Mouse (Mus musculus) neural tube, embryonic 14.5 days (tissue): ENCODE measurements around the gene Lrrc8c. TPM values are rescaled to one million over a fixed set of nuclear protein-coding genes. Genes with fewer than 3 reads are reported as not detected.

ENCODE experiments used
- ATAC-seq: fragments of 200-750 bp; cut with Nextera tagmentation; 2 replicates; pipeline ENCODE4 v1.8.0; 2017; ENCODE audit warnings: low read depth, mild to moderate bottlenecking, moderate TSS enrichment, moderate library complexity
- H3K27ac ChIP-seq: fragments of 300-500 bp; sonication (generic); 2 replicates; pipeline ENCODE4 v1.5.1; 2014; ENCODE audit warnings: low read depth, mild to moderate bottlenecking, control low read depth, low read length, moderate library complexity, mixed read lengths
- H3K27me3 ChIP-seq: fragments of 300-500 bp; sonication (generic); 2 replicates; pipeline ENCODE4 v1.6.1; 2014; ENCODE audit warnings: low read length; ENCODE audit not compliant: control insufficient read depth, insufficient read depth
- H3K36me3 ChIP-seq: fragments of 300-500 bp; sonication (generic); 2 replicates; pipeline ENCODE4 v1.6.1; 2014; ENCODE audit warnings: low read length, mixed read lengths; ENCODE audit not compliant: control insufficient read depth, insufficient read depth
- H3K4me1 ChIP-seq: fragments of 300-500 bp; sonication (generic); 2 replicates; pipeline ENCODE4 v1.6.1; 2014; ENCODE audit warnings: low read length; ENCODE audit not compliant: control insufficient read depth, insufficient read depth
- H3K4me2 ChIP-seq: fragments of 300-500 bp; sonication (generic); 2 replicates; pipeline ENCODE4 v1.6.1; 2014; ENCODE audit warnings: mild to moderate bottlenecking, low read depth, low read length, control low read depth
- H3K4me3 ChIP-seq: fragments of 300-500 bp; sonication (generic); 2 replicates; pipeline ENCODE4 v1.5.1; 2014; ENCODE audit warnings: low read depth, low read length, control low read depth, mixed read lengths
- H3K9ac ChIP-seq: fragments of 300-500 bp; sonication (generic); replicated peaks from 2 replicates; pipeline ENCODE4 v1.6.1; 2014; ENCODE audit warnings: low read depth, mild to moderate bottlenecking, control low read depth, low read length, mixed read lengths
- H3K9me3 ChIP-seq: fragments of 300-500 bp; sonication (generic); 2 replicates; pipeline ENCODE4 v1.6.1; 2016; ENCODE audit warnings: low read length; ENCODE audit not compliant: control insufficient read depth
- WGBS: fragments of 180-500 bp; shearing (Covaris S2); extraction: QIAGEN DNeasy Blood & Tissue Kit; methylation state at CpG from one replicate; pipeline ENCODE4 v1.1.7; 2014; 5-methylcytosine and 5-hydroxymethylcytosine counted together
- polyA plus RNA-seq: library from polyadenylated mRNA; unstranded; fragments of >200 nt; fragmentation: Nextera tagmentation; extraction: Ambion mirVana; gene quantifications from 2 replicates; pipeline ENCODE4 v1.2.1, GENCODE M21; 2014

The Lrrc8c gene
- polyA plus RNA-seq, 1 experiment from 2014 or later = 14.2 TPM

GRCm38 (mm10) chr5:105574835-105575234 lies 55.6 kb downstream of the Lrrc8c start:
- H3K27me3 ChIP-seq = no peaks in the 10 kb centered on the region
- no peaks in the 10 kb centered on the region for H3K4me1 ChIP-seq
- no peak overlapping the region for H3K4me2 ChIP-seq
- H3K36me3 ChIP-seq = no peaks in the 10 kb centered on the region
- no peak overlapping the region for H3K4me3 ChIP-seq
- H3K27ac ChIP-seq = no peak overlapping the region
- ATAC-seq = no peak
- WGBS = 91% methylated on average over 5 of the region's 5 CpGs
- H3K9me3 ChIP-seq = no peaks in the 10 kb centered on the region
- H3K9ac ChIP-seq = no peak overlapping the region

- Histone ChIP-seq H3K9ac (no peak overlapping the region), H3K9me3 (no peaks in the 10 kb centered on the region), H3K36me3 (no peaks in the 10 kb centered on the region), H3K27me3 (no peaks in the 10 kb centered on the region), H3K27ac (no peak overlapping the region), H3K4me1 (no peaks in the 10 kb centered on the region), H3K4me2 (no peak overlapping the region), H3K4me3 (no peak overlapping the region)
- ATAC-seq = no peak
- 78% methylated on average over 6 of the region's 6 CpGs for WGBS
Observed at GRCm38 (mm10) chr5:105575839-105576238, 56.7 kb downstream of the Lrrc8c start.

GRCm38 (mm10) chr5:105580909-105581308 lies 61.7 kb downstream of the Lrrc8c start:
- Histone ChIP-seq H3K4me1 (no peaks in the 10 kb centered on the region), H3K27ac (no peak overlapping the region), H3K9ac (no peak overlapping the region), H3K9me3 (no peaks in the 10 kb centered on the region), H3K27me3 (no peaks in the 10 kb centered on the region), H3K36me3 (no peaks in the 10 kb centered on the region), H3K4me3 (no peak overlapping the region), H3K4me2 (no peak overlapping the region)
- 85% methylated on average over 10 of the region's 10 CpGs for WGBS
- no peak for ATAC-seq

- Histone ChIP-seq H3K27me3 (no peaks in the 10 kb centered on the region), H3K9me3 (no peaks in the 10 kb centered on the region), H3K9ac (no peak overlapping the region), H3K4me1 (no peaks in the 10 kb centered on the region), H3K36me3 (no peaks in the 10 kb centered on the region), H3K4me3 (no peak overlapping the region), H3K27ac (peak overlapping the region; percentile 23; the same call in 1 of the 2 replicates), H3K4me2 (no peak overlapping the region)
- ATAC-seq = no peak
- WGBS = 65% methylated on average over 4 of the region's 4 CpGs
Observed at GRCm38 (mm10) chr5:105585929-105586328, 66.7 kb downstream of the Lrrc8c start.

GRCm38 (mm10) chr5:105586655-105587054 lies 67.5 kb downstream of the Lrrc8c start:
- 76% methylated on average over 5 of the region's 5 CpGs for WGBS
- no peak for ATAC-seq
- H3K4me1 ChIP-seq = no peaks in the 10 kb centered on the region
- no peaks in the 10 kb centered on the region for H3K9me3 ChIP-seq
- H3K27ac ChIP-seq = no peak overlapping the region
- H3K4me3 ChIP-seq = no peak overlapping the region
- H3K27me3 ChIP-seq = no peaks in the 10 kb centered on the region
- H3K9ac ChIP-seq = no peak overlapping the region
- H3K36me3 ChIP-seq = no peaks in the 10 kb centered on the region
- H3K4me2 ChIP-seq = no peak overlapping the region

- WGBS = 78% methylated on average over 6 of the region's 6 CpGs
- Histone ChIP-seq H3K4me3 (no peak overlapping the region), H3K4me1 (no peaks in the 10 kb centered on the region), H3K27me3 (no peaks in the 10 kb centered on the region), H3K4me2 (no peak overlapping the region), H3K27ac (no peak overlapping the region), H3K36me3 (no peaks in the 10 kb centered on the region), H3K9ac (no peak overlapping the region), H3K9me3 (no peaks in the 10 kb centered on the region)
- ATAC-seq = no peak
Observed at GRCm38 (mm10) chr5:105587471-105587870, 68.3 kb downstream of the Lrrc8c start.

- Histone ChIP-seq H3K4me3 (no peak overlapping the region), H3K27ac (no peak overlapping the region), H3K27me3 (no peaks in the 10 kb centered on the region), H3K36me3 (no peaks in the 10 kb centered on the region), H3K4me2 (no peak overlapping the region), H3K9ac (no peak overlapping the region), H3K4me1 (no peaks in the 10 kb centered on the region), H3K9me3 (no peaks in the 10 kb centered on the region)
- WGBS = 90% methylated on average over 4 of the region's 4 CpGs
- ATAC-seq = no peak
Observed at GRCm38 (mm10) chr5:105588683-105589082, 69.5 kb downstream of the Lrrc8c start.

GRCm38 (mm10) chr5:105589119-105589518 lies 69.9 kb downstream of the Lrrc8c start:
- Histone ChIP-seq H3K36me3 (no peaks in the 10 kb centered on the region), H3K27ac (no peak overlapping the region), H3K9me3 (no peaks in the 10 kb centered on the region), H3K9ac (no peak overlapping the region), H3K4me1 (no peaks in the 10 kb centered on the region), H3K4me2 (no peak overlapping the region), H3K4me3 (no peak overlapping the region), H3K27me3 (no peaks in the 10 kb centered on the region)
- 95% methylated on average over 3 of the region's 3 CpGs for WGBS
- ATAC-seq = no peak

- no peak overlapping the region for H3K27ac ChIP-seq
- no peak for ATAC-seq
- no peaks in the 10 kb centered on the region for H3K27me3 ChIP-seq
- no peaks in the 10 kb centered on the region for H3K36me3 ChIP-seq
- H3K4me1 ChIP-seq = no peaks in the 10 kb centered on the region
- H3K4me3 ChIP-seq = no peak overlapping the region
- no peak overlapping the region for H3K4me2 ChIP-seq
- H3K9me3 ChIP-seq = no peaks in the 10 kb centered on the region
- 86% methylated on average over 4 of the region's 4 CpGs for WGBS
- no peak overlapping the region for H3K9ac ChIP-seq
Observed at GRCm38 (mm10) chr5:105592396-105592795, 73.2 kb downstream of the Lrrc8c start.

GRCm38 (mm10) chr5:105593630-105594029 lies 74.4 kb downstream of the Lrrc8c start:
- Histone ChIP-seq H3K27me3 (no peaks in the 10 kb centered on the region), H3K4me3 (no peak overlapping the region), H3K9ac (no peak overlapping the region), H3K4me1 (no peaks in the 10 kb centered on the region), H3K27ac (no peak overlapping the region), H3K9me3 (no peaks in the 10 kb centered on the region), H3K4me2 (no peak overlapping the region), H3K36me3 (no peaks in the 10 kb centered on the region)
- ATAC-seq = no peak
- WGBS = 94% methylated on average over 9 of the region's 9 CpGs
